Mouse (Mus musculus) limb, embryonic 10.5 days (tissue): ENCODE data around the gene Hprt. TPM values are rescaled to one million over a fixed set of nuclear protein-coding genes. Genes with fewer than 3 reads are reported as not detected.

Experiments used
- DNase-seq: peaks from one replicate; pipeline ENCODE4 v3.0.0-alpha.2; 2017; ENCODE audit warnings: low spot score
- H3K27ac ChIP-seq: fragments of 300-500 bp; sonication (generic); 2 replicates; pipeline ENCODE4 v1.5.1; 2016; ENCODE audit warnings: mild to moderate bottlenecking
- H3K27me3 ChIP-seq: fragments of 300-500 bp; sonication (generic); 2 replicates; pipeline ENCODE4 v1.6.1; 2016; ENCODE audit warnings: low read depth, mild to moderate bottlenecking; ENCODE audit not compliant: poor library complexity, severe bottlenecking
- H3K36me3 ChIP-seq: fragments of 300-500 bp; sonication (generic); 2 replicates; pipeline ENCODE4 v1.6.1; 2016; ENCODE audit warnings: mild to moderate bottlenecking, moderate library complexity
- H3K4me1 ChIP-seq: fragments of 300-500 bp; sonication (generic); 2 replicates; pipeline ENCODE4 v1.6.1; 2016
- H3K4me3 ChIP-seq: fragments of 300-500 bp; sonication (generic); 2 replicates; pipeline ENCODE4 v1.5.1; 2016; ENCODE audit warnings: mild to moderate bottlenecking, moderate library complexity
- H3K9me3 ChIP-seq: fragments of 300-500 bp; sonication (generic); replicated peaks from 2 replicates; pipeline ENCODE4 v1.6.1; 2016; ENCODE audit warnings: mild to moderate bottlenecking
- WGBS: fragments of 180-500 bp; shearing (Covaris S2); methylation state at CpG from one replicate; pipeline ENCODE4 v1.1.7; 2016; 5-methylcytosine and 5-hydroxymethylcytosine counted together
- polyA plus RNA-seq: library from polyadenylated mRNA; unstranded; fragments of >200 nt; fragmentation: Nextera tagmentation; extraction: Ambion mirVana; gene quantifications from 2 replicates; pipeline ENCODE4 v1.2.1, GENCODE M21; 2016

The Hprt gene
- polyA plus RNA-seq, 1 experiment from 2014 or later, result 103 TPM

- Histone ChIP-seq H3K27me3 (peaks cover 12% of the 10 kb centered on the region; the same call in 1 of the 2 replicates), H3K27ac (0 out of 2 replicates have a peak overlapping the region, but pooled peaks have one; percentile 87), H3K4me3 (no peak overlapping the region), H3K9me3 (no peaks in the 10 kb centered on the region), H3K4me1 (peaks cover 35% of the 10 kb centered on the region), H3K36me3 (peaks cover 6% of the 10 kb centered on the region)
- no peak for DNase-seq
- 20% methylated on average over 4 of the region's 4 CpGs for WGBS
These were observed 61.3 kb downstream of the Hprt start for GRCm38 (mm10) chrX:53049196-53049595.

DNA sequence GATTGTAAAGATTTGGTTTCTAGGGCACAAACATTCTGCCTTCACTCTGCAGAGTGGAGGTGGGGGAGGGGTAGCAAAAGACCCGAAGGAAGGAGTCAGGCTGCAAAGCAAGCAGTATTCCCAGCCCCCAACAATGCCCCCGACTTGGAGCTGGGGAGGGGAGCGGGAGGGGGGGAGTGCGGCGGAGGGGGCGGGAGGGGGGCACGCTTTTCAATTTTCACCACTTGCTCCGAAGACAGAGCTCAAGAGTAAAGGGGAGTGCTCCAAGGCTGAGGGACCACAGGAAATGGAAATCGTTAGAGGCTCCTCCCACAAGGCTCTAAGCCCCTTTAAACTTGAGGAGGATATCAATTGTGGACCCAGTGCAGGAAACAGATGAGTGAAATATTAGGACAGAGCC is 62.4 kb downstream of the Hprt start:
- peak; percentile 55 for DNase-seq
- WGBS, result 8% methylated on average over 9 of the region's 9 CpGs

GRCm38 (mm10) chrX:53052652-53053500 is 64.9 kb downstream of the Hprt start:
- DNase-seq, result peak; percentile 83
- Histone ChIP-seq H3K27me3 (peaks cover 31% of the 10 kb centered on the region), H3K4me3 (peak overlapping the region; percentile 69), H3K36me3 (peaks cover 14% of the 10 kb centered on the region), H3K9me3 (no peaks in the 10 kb centered on the region), H3K4me1 (peaks cover 33% of the 10 kb centered on the region), H3K27ac (peak overlapping the region; percentile 87)
- 9% methylated on average over 13 of the region's 13 CpGs for WGBS

More for the DNA sequence above, 62.4 kb downstream of the Hprt start:
- Histone ChIP-seq H3K9me3 (no peaks in the 10 kb centered on the region), H3K27ac (peak overlapping the region; percentile 87), H3K36me3 (peaks cover 14% of the 10 kb centered on the region), H3K4me1 (peaks cover 32% of the 10 kb centered on the region), H3K27me3 (peaks cover 12% of the 10 kb centered on the region; the same call in 1 of the 2 replicates), H3K4me3 (peak overlapping the region; percentile 41)

GRCm38 (mm10) chrX:53053885-53054284 is 65.9 kb downstream of the Hprt start:
- Histone ChIP-seq H3K9me3 (no peaks in the 10 kb centered on the region), H3K27ac (no peak overlapping the region), H3K36me3 (peaks cover 14% of the 10 kb centered on the region), H3K4me1 (peaks cover 36% of the 10 kb centered on the region), H3K27me3 (peaks cover 41% of the 10 kb centered on the region), H3K4me3 (peak overlapping the region; percentile 69)
- no peak for DNase-seq
- 79% methylated on average over 5 of the region's 5 CpGs for whole genome bisulfite sequencing

- Histone ChIP-seq H3K9me3 (no peaks in the 10 kb centered on the region), H3K36me3 (peaks cover 14% of the 10 kb centered on the region), H3K4me3 (peak overlapping the region; percentile 69), H3K27me3 (peaks cover 41% of the 10 kb centered on the region), H3K4me1 (peaks cover 30% of the 10 kb centered on the region), H3K27ac (peak overlapping the region; percentile 95)
- WGBS, result 9% methylated on average over 9 of the region's 9 CpGs
- peak; percentile 41 for DNase-seq
These were observed 67.8 kb downstream of the Hprt start for GRCm38 (mm10) chrX:53055771-53056170.

GRCm38 (mm10) chrX:53056627-53057026 is 68.7 kb downstream of the Hprt start:
- Histone ChIP-seq H3K9me3 (no peaks in the 10 kb centered on the region), H3K27me3 (peaks cover 41% of the 10 kb centered on the region), H3K36me3 (peaks cover 14% of the 10 kb centered on the region), H3K27ac (peak overlapping the region; percentile 95), H3K4me1 (peaks cover 30% of the 10 kb centered on the region), H3K4me3 (peak overlapping the region; percentile 69)
- peak; percentile 59 for DNase-seq
- 15% methylated on average over 32 of the region's 33 CpGs for WGBS

- WGBS, result 11% methylated on average over 40 of the region's 42 CpGs
- Histone ChIP-seq H3K9me3 (no peaks in the 10 kb centered on the region), H3K4me1 (peaks cover 30% of the 10 kb centered on the region), H3K27ac (peak overlapping the region; percentile 95), H3K4me3 (peak overlapping the region; percentile 69), H3K36me3 (peaks cover 14% of the 10 kb centered on the region), H3K27me3 (peaks cover 41% of the 10 kb centered on the region)
- peak; percentile 89 for DNase-seq
These were observed 69.3 kb downstream of the Hprt start for GRCm38 (mm10) chrX:53057054-53057759.

DNA sequence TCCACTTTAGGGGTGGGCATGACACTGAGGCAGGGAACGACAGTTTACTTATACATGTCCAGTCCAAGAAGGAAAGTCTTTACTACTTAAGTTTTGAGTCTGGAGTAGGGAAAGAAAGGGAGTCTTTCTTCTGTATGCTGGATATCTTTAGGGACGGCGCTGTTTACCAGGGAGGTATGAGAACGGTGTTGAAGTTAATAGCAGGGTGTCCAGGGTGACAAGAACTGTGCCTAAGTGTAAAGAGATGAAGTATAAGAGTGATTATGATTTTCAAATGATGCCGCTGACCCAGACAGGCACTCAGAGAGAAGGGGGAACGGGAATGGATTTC is 69.8 kb downstream of the Hprt start:
- Histone ChIP-seq H3K9me3 (no peaks in the 10 kb centered on the region), H3K36me3 (peaks cover 14% of the 10 kb centered on the region), H3K4me3 (peak overlapping the region; percentile 69), H3K27ac (peak overlapping the region; percentile 95), H3K4me1 (peaks cover 30% of the 10 kb centered on the region), H3K27me3 (peaks cover 37% of the 10 kb centered on the region)
- no peak for DNase-seq
- 22% methylated on average over 6 of the region's 6 CpGs for WGBS

DNA sequence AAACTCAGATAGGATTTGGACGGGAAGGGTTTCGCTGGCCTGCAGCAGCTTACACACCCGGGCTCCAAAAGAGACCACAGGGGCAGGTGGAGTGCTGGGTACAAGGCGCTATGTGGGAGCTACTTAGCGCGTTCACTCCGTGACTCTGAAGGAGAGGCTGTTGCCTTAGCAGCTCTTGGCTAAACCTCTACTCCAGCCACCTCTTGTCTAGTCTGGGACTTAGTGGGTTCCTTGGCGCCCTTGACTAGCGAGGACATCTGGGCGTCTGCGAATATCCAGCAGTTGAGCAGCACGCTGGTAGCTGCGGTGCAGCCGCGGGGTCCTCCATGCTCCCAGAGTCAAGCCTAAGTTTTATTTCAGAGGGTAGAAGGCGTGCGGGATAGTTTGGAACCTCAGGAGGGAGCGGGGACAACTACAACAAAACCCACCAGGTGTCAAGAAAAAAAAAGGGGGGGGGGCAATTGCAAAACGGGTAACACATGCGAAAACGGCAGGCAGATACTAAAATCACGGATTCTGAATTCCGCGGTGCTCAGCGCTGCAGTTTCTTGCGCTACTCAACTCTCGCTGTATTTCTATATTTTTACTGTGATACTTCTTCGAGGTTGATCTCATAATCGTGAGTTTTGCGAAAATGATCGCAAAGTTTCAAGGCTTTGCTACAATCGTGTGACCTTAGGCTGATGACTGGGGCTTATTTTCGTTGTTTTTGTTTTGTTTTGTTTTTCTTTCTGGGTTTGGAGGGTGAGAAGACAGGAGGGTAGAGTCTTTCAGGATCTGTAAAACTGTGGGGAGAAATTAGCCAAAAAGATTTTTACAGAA is 70.7 kb downstream of the Hprt start:
- H3K27me3 ChIP-seq, result peaks cover 35% of the 10 kb centered on the region

DNA sequence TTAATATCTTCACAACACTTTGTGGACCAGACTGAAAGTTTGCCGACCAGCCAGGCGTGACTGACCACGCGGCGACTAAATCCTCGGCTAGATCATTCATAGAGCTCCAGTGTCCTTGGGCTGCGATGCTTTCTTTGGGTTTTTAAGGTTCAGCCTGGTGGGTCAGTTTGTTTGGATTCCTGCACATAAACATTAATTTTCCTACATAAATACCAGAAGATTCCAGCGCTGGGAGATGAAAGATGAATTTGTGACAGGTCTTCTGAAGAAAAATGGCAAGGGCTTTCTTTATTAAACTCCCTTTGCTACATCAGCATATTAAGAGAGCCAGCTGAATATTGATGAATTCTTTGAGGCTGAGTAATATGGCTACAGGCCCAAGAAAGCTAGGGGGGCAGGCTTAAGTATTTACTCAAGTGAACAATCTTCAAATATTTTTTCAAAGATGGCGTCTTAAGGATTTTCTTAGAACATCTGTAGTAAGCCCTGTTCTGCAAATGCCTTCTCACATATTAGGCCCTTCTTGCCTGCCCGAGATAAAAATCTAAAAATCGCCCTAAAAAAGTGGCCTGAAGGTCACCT is 71.6 kb downstream of the Hprt start:
- H3K4me1 ChIP-seq, result peaks cover 19% of the 10 kb centered on the region
- peaks cover 35% of the 10 kb centered on the region for H3K27me3 ChIP-seq
- no peak for DNase-seq
- peaks cover 5% of the 10 kb centered on the region for H3K36me3 ChIP-seq
- WGBS, result 19% methylated on average over 11 of the region's 11 CpGs
- no peaks in the 10 kb centered on the region for H3K9me3 ChIP-seq
- peak overlapping the region; percentile 95 for H3K27ac ChIP-seq
- H3K4me3 ChIP-seq, result peak overlapping the region; percentile 69

More for the DNA sequence above, 70.7 kb downstream of the Hprt start:
- peak overlapping the region; percentile 95 for H3K27ac ChIP-seq
- WGBS, result 12% methylated on average over 33 of the region's 33 CpGs
- DNase-seq, result peak; percentile 53
- peak overlapping the region; percentile 69 for H3K4me3 ChIP-seq
- no peaks in the 10 kb centered on the region for H3K9me3 ChIP-seq
- peaks cover 13% of the 10 kb centered on the region for H3K36me3 ChIP-seq
- peaks cover 25% of the 10 kb centered on the region for H3K4me1 ChIP-seq

DNA sequence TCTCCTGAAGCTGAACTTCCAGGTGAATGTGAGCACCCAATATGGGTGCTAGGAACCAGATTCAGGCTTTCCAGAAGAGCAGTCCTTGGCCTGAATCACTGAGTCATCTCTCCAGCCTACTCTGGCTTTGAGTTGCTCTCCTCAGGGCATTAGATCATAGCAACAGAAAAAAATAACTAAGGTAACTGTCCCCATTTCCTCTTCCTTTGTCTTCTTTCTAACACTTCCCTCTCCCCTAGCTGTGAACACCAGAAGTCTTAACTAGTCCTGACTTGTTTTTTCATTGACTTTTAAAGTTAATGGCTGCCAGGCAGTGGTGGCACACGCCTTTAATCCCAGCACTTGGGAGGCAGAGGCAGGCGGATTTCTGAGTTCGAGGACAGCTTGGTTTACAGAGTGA is 76.5 kb downstream of the Hprt start:
- 84% methylated on average over 3 of the region's 3 CpGs for WGBS
- peaks cover 7% of the 10 kb centered on the region; the same call in 1 of the 2 replicates for H3K4me1 ChIP-seq
- no peak overlapping the region for H3K4me3 ChIP-seq
- no peak for DNase-seq
- no peaks in the 10 kb centered on the region for H3K9me3 ChIP-seq
- no peaks in the 10 kb centered on the region for H3K36me3 ChIP-seq
- H3K27ac ChIP-seq, result no peak overlapping the region
- 0 out of 2 replicates have a peak, but pooled peaks cover under 1% of the 10 kb centered on the region for H3K27me3 ChIP-seq
